In genomic region chr5:129770443-129771355, GRCm38 (mm10) we compare ENCODE assay signal across 17 mouse cellular contexts. TPM values are rescaled to one million over a fixed set of nuclear protein-coding genes. Genes with fewer than 3 reads are reported as not detected.
DNase-seq lines count a peak whose midpoint lies in the region; ATAC-seq and TF ChIP-seq lines count a peak whose summit lies in the region.
"Had no signal": no experiment of that assay in that cellular context is flagged by ENCODE, and none has a peak within 500 bp of the region (broad histone marks: within the 10 kb centered on the region; RNA-seq: fewer than 3 reads in every experiment).

No protein-coding gene starts in this region.

- no peak overlapping the region for H3K9ac ChIP-seq in heart, embryonic 15.5 days
- no peak overlapping the region for H3K9ac ChIP-seq in intestine, embryonic 15.5 days
- no peak overlapping the region for H3K9ac ChIP-seq in hindbrain, embryonic 13.5 days
- H3K9ac ChIP-seq: hindbrain, embryonic 15.5 days; midbrain, embryonic 15.5 days; neural tube, embryonic 12.5 days had no signal

- no peaks in the 10 kb centered on the region for H3K9me3 ChIP-seq in heart, embryonic 15.5 days (replicated peaks)
- H3K9me3 ChIP-seq in intestine, embryonic 15.5 days = no peaks in the 10 kb centered on the region
- H3K9me3 ChIP-seq in hindbrain, embryonic 13.5 days = no peaks in the 10 kb centered on the region
- H3K9me3 ChIP-seq: hindbrain, embryonic 15.5 days; midbrain, embryonic 15.5 days; neural tube, embryonic 12.5 days had no signal

- H3K27me3 ChIP-seq in heart, embryonic 15.5 days = no peaks in the 10 kb centered on the region
- H3K27me3 ChIP-seq in intestine, embryonic 15.5 days (replicated peaks) = no peaks in the 10 kb centered on the region
- H3K27me3 ChIP-seq in kidney, adult 2 months (replicated peaks; ENCODE audit: control insufficient read depth, insufficient read depth, low read length) = no peaks in the 10 kb centered on the region
- no peaks in the 10 kb centered on the region for H3K27me3 ChIP-seq in hindbrain, embryonic 13.5 days
- H3K27me3 ChIP-seq: hindbrain, embryonic 15.5 days; midbrain, embryonic 15.5 days; neural tube, embryonic 12.5 days had no signal

- H3K27ac ChIP-seq in heart, embryonic 15.5 days = peak overlapping the region; percentile 25; the same call in 1 of the 2 replicates
- no peak overlapping the region for H3K27ac ChIP-seq in intestine, embryonic 15.5 days
- H3K27ac ChIP-seq in kidney, adult 2 months (ENCODE audit: insufficient read depth, low read depth, low read length) = peak overlapping the region; percentile 82
- H3K27ac ChIP-seq in hindbrain, embryonic 13.5 days = no peak overlapping the region
- H3K27ac ChIP-seq: hindbrain, embryonic 15.5 days; macrophage; midbrain, embryonic 15.5 days; neural tube, embryonic 12.5 days had no signal

- no peaks in the 10 kb centered on the region; the same call in none of the 2 replicates for H3K4me1 ChIP-seq in heart, embryonic 15.5 days (replicated peaks)
- H3K4me1 ChIP-seq in intestine, embryonic 15.5 days (replicated peaks) = no peaks in the 10 kb centered on the region
- peaks cover 4% of the 10 kb centered on the region; the same call in 1 of the 2 replicates for H3K4me1 ChIP-seq in kidney, adult 2 months (ENCODE audit: control insufficient read depth, insufficient read depth, low read length)
- H3K4me1 ChIP-seq in hindbrain, embryonic 13.5 days (replicated peaks) = no peaks in the 10 kb centered on the region
- H3K4me1 ChIP-seq: hindbrain, embryonic 15.5 days; midbrain, embryonic 15.5 days; neural tube, embryonic 12.5 days had no signal

- TF ChIP-seq POLR2A in kidney, adult 2 months (IDR thresholded peaks at IDR 0.05; ENCODE audit: low read depth, low read length) = no peak

- intact Hi-C loops in heart, postnatal 14 days (cut with DNase I) = no loop called here

- WGBS in heart, embryonic 15.5 days = 53% methylated on average over 23 of the region's 23 CpGs
- 68% methylated on average over 23 of the region's 23 CpGs for WGBS in intestine, embryonic 15.5 days
- 58% methylated on average over 23 of the region's 23 CpGs for WGBS in kidney, adult 2 months
- WGBS in hindbrain, embryonic 13.5 days = 92% methylated on average over 23 of the region's 23 CpGs

- H3K4me3 ChIP-seq in heart, embryonic 15.5 days = no peak overlapping the region
- no peak overlapping the region for H3K4me3 ChIP-seq in intestine, embryonic 15.5 days (replicated peaks)
- no peak overlapping the region for H3K4me3 ChIP-seq in kidney, adult 2 months (ENCODE audit: insufficient read depth, low read depth, low read length)
- no peak overlapping the region for H3K4me3 ChIP-seq in hindbrain, embryonic 13.5 days
- H3K4me3 ChIP-seq: hindbrain, embryonic 15.5 days; midbrain, embryonic 15.5 days; neural tube, embryonic 12.5 days had no signal

- no peak for DNase-seq in heart, postnatal 14 days
- peak; percentile 88 for DNase-seq in kidney, adult 2 months
- DNase-seq in kidney, postnatal 36 days = peak; percentile 84 to 89
- DNase-seq in ovary, postnatal 14 days (ENCODE audit: low spot score) = no peak
- DNase-seq: cerebellum, adult 2 months; gastrocnemius, postnatal 14 days; left cerebral cortex, postnatal 4 days; thymus, adult 2 months had no signal

- peaks cover 6% of the 10 kb centered on the region; the same call in 1 of the 2 replicates for H3K36me3 ChIP-seq in heart, embryonic 15.5 days
- H3K36me3 ChIP-seq in intestine, embryonic 15.5 days = no peaks in the 10 kb centered on the region
- no peaks in the 10 kb centered on the region for H3K36me3 ChIP-seq in kidney, adult 2 months (ENCODE audit: control insufficient read depth, insufficient read depth, low read length)
- peaks cover 41% of the 10 kb centered on the region for H3K36me3 ChIP-seq in hindbrain, embryonic 13.5 days
- H3K36me3 ChIP-seq: hindbrain, embryonic 15.5 days; midbrain, embryonic 15.5 days had no signal

- ATAC-seq in heart, embryonic 15.5 days (replicated peaks; ENCODE audit: insufficient number of reproducible peaks, insufficient read depth, low FRiP score, low read depth) = peak; percentile 70; the same call in 1 of the 2 replicates
- ATAC-seq in intestine, embryonic 15.5 days = peak; percentile 76
- ATAC-seq in hindbrain, embryonic 13.5 days (ENCODE audit: low FRiP score) = no peak
- ATAC-seq: CD4-positive, CD25-positive, alpha-beta regulatory T cell, adult 4 months; forebrain, embryonic 16.5 days; midbrain, embryonic 15.5 days had no signal

- peak overlapping the region; percentile 19; the same call in 1 of the 2 replicates for H3K4me2 ChIP-seq in heart, embryonic 15.5 days
- no peak overlapping the region for H3K4me2 ChIP-seq in intestine, embryonic 15.5 days (replicated peaks)
- H3K4me2 ChIP-seq in hindbrain, embryonic 13.5 days = no peak overlapping the region
- H3K4me2 ChIP-seq: hindbrain, embryonic 15.5 days; midbrain, embryonic 15.5 days; neural tube, embryonic 12.5 days had no signal

- no peak for TF ChIP-seq CTCF in kidney, adult 2 months (conservative IDR thresholded peaks at IDR 0.05; ENCODE audit: insufficient read depth, insufficient read length, low read depth, low read length)

RNA-seq across cellular contexts. Expression of gene Psph, which starts 16.6 kb away (rescaled TPM):
- 26.3 and 29.3 TPM in 2 replicates for polyA plus RNA-seq in heart, embryonic 15.5 days (2015; fragmentation: Nextera tagmentation; extraction: Ambion mirVana)
- 10 to 100 TPM; 10.5 TPM for total RNA-seq in heart, postnatal 14 days (2021)
- 50.4 and 56.5 TPM in 2 replicates for polyA plus RNA-seq in intestine, embryonic 15.5 days (2015; fragmentation: Nextera tagmentation; extraction: Ambion mirVana)
- polyA plus RNA-seq in kidney, adult 2 months (2012; rRNA removed) = 37.6 and 42.8 TPM in 2 replicates
- polyA plus RNA-seq in hindbrain, embryonic 13.5 days (2015; fragmentation: Nextera tagmentation; extraction: Ambion mirVana) = 34.3 and 38.5 TPM in 2 replicates

RNA-seq across cellular contexts. Expression of gene Nipsnap2, which starts 45.8 kb away (rescaled TPM):
- 299 and 399 TPM in 2 replicates for polyA plus RNA-seq in heart, embryonic 15.5 days (2015; fragmentation: Nextera tagmentation; extraction: Ambion mirVana)
- total RNA-seq in heart, postnatal 14 days (2021) = 100 to 1,000 TPM; 688 to 716 TPM
- polyA plus RNA-seq in intestine, embryonic 15.5 days (2015; fragmentation: Nextera tagmentation; extraction: Ambion mirVana) = 86.1 and 94.2 TPM in 2 replicates
- polyA plus RNA-seq in kidney, adult 2 months (2012; rRNA removed) = 77.0 and 89.8 TPM in 2 replicates
- polyA plus RNA-seq in hindbrain, embryonic 13.5 days (2015; fragmentation: Nextera tagmentation; extraction: Ambion mirVana) = 89.1 and 95.3 TPM in 2 replicates

RNA-seq across cellular contexts. Expression of gene Mrps17, which starts 55.4 kb away (rescaled TPM):
- polyA plus RNA-seq in heart, embryonic 15.5 days (2015; fragmentation: Nextera tagmentation; extraction: Ambion mirVana) = 152 and 157 TPM in 2 replicates
- 10 to 100 TPM; 85.3 to 93.6 TPM for total RNA-seq in heart, postnatal 14 days (2021)
- 189 and 197 TPM in 2 replicates for polyA plus RNA-seq in intestine, embryonic 15.5 days (2015; fragmentation: Nextera tagmentation; extraction: Ambion mirVana)
- polyA plus RNA-seq in kidney, adult 2 months (2012; rRNA removed) = 91.8 and 128 TPM in 2 replicates
- 168 and 174 TPM in 2 replicates for polyA plus RNA-seq in hindbrain, embryonic 13.5 days (2015; fragmentation: Nextera tagmentation; extraction: Ambion mirVana)

Comparison
In these comparisons a context has a peak if more than half of its experiments do, and no peak if none do; other contexts are left out.
1. H3K27ac ChIP-seq: peak in heart, embryonic 15.5 days (single experiment) and kidney, adult 2 months (single experiment); none in intestine, embryonic 15.5 days (single experiment) and hindbrain, embryonic 13.5 days (single experiment).
2. DNase-seq: peak in kidney, adult 2 months (single experiment) and kidney, postnatal 36 days (2 of 2); none in heart, postnatal 14 days (0 of 2) and ovary, postnatal 14 days (single experiment).